Mouse (Mus musculus): ENCODE measurements at regions not wholly inside any gene's neighbourhood (a gene's known extent, or its start where the extent isn't known, plus 50 kb on each side); places are given as distances from the start of the nearest gene placed in this dataset.

DNA sequence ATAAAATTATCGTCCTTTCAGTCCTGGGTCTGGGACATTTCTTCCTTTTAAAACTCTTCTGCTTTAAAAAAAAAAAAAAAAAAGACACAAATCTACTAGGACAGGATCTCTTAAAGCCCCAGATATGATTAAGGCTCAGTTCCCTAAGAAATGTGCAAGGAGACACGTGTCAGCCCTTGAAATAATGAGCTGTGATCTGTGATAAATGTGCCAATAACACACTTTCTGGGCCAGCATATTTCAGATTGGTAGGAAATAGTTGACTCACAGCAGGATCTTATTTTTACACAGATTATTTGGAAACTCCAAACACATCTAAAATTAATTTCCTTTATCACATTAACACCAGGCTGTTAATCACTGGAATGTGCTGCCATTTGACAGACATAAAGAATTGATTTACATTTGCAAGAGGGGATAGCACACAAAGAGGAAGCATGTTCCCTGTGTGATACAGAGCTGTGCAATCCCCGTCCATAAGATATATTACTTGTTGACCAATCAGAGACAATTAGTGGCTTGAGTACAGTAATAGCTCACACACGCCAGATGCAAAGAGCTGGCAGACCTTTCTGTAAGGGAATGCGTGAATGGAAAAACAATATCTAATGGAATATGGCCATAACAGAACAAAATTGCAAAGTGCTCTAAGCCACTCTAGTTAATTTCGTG lies 263.7 kb downstream of the Pax3 start:
- DNase-seq (ENCODE audit: low read depth, low spot score) = no peak

DNA sequence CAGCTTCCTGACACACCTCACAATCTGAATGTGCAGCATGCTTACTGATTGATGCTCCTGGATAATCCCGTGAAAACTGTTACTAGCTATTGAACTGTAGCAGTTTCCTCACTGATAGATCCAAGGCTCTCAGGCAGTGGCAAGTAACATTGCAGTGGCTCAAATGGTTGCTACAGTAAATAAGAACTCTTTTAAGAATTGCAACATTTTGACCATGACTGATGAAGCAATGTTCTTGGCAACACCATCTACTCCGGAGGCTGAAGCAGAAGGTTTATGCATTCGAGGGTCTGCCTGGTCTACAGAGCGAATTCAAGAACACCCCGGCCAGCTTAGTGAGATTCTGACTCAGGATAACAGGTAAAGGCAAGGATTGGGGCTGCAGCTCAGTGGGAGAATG lies 264.7 kb downstream of the Pax3 start:
- DNase-seq (ENCODE audit: low read depth, low spot score) = no peak

DNA sequence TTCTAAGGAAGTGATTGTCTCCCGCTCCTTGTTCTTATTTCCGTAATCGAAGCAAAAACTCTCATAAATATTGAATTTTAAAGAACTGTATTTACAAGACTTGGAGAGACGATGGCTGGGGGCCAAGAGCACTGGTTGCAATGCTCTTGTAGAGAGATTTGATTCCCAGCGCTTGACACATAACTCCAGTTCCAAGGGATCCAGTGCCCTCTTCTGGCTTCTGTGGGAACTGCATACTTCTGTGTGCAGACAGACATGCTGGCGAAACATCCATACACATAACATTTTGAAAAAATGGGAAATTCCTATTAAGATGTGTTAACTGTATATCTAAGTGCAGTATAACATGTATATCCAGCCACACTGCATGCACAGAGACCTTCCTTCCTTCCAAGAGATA lies 266.3 kb downstream of the Pax3 start:
- DNase-seq (ENCODE audit: low read depth, low spot score) = no peak

DNA sequence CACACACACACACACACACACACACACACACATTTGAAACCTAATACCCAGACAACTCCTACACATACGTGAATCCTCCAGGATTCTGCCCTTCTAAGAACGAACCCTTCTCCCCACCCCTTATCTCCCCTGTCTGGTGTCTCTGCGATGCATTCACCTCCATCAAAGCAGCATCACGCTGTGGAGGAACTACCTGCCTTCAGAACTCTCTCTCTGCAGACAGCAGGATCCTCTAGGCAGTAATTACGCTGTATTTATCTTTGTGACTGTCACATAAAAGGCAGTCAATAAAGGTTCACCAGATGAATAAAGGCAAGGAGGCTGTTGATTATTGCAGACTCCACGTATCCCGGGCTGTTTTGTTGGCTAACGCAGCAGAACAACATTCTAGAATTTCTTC lies 267.4 kb downstream of the Pax3 start:
- DNase-seq (ENCODE audit: low read depth, low spot score) = no peak

DNA sequence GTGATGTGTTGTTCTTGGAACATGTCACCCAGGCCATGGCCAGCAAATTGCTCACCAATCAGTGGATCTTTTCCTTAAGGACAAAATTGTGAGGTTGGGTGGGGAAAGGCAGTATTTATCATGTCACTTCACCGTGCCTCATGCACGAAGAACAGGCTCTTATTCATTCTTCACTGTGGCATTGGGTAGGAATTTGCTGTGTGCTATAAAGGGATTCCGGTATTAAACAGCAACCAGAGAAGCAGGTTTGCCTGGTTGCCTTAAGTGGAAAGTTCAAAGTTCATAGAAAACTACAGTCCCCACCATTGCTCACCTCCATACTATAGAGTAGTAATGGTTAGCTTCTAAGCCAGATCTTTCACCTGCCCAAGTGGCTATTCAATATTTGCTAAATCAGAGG lies 270.8 kb downstream of the Pax3 start:
- DNase-seq (ENCODE audit: low read depth, low spot score) = no peak

DNA sequence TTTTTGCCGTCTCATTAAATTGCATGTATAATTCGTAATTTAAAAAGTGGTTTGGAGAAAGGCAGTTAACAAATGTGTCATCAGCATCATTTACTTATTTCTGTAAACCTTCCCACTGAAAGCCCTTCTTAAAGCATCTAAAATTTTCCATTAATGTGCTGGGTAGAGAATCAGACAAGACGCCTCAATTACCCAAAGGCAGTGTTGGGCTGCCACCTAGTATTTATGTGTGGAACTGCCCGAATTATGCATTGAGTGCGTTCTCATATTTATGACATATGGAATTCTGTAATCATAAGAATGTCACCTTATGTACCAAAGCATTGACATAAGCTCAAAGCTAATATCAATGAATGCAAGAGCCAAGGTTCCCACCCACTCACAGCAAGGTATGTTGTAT lies 300.7 kb downstream of the Pax3 start:
- no peak for DNase-seq (ENCODE audit: low read depth, low spot score)

DNA sequence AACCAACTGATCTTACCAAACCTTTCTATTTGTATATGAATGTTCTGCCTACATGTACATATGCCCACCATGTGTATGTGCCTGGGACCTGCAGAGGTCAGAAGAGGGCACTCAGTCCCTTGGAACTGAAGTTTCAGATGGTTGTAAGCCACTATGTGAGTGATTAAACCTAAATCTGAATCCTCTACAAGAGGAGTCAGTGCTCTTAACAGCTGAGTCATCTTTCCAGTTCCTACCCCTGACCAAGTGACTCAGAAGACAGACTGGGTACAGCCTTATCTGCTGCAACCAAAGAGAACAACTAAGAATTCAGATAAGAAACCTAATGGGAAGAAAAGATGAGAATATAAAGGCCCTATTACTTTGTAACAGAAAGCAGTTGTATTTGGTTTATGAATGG lies 317.9 kb downstream of the Pax3 start:
- DNase-seq (ENCODE audit: low read depth, low spot score) = no peak

DNA sequence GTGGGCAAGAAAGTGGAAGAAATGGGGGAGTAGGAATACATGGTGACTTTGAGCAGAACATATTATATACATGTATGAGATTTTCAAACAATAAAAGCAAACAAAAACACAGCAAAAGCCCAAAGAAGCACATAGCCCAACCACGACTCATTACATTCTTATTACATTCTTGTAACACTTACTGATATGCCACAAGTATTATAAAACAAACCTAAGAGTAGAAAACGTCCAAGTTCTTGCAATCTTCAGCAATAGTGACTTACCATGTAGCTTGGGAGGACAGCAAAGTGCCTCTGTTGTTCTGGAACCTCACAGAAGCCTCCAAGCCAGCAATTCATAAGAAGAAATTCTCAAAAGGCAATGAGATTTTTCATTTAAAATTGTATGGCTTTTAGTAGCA lies 326.8 kb downstream of the Pax3 start:
- DNase-seq (ENCODE audit: low read depth, low spot score) = no peak

DNA sequence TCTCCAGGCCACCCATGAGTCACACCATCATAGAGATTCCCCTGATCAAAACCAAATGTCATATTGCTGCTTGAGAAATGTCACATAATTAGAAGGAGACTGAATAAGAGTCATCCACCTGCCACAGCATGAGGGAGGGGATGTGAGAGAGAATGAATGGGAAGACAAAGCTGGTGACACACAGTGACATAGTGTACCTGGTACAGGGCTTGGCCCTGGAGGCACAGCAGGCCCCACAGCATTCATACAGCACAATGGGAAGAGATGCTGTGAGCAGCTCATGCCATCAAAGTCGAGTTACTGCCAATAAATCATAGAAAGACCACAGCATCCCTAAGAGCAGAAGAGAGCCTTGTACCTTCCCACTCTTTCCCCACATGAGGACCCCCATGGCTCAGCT lies 327.8 kb downstream of the Pax3 start:
- no peak for DNase-seq (ENCODE audit: low read depth, low spot score)

DNA sequence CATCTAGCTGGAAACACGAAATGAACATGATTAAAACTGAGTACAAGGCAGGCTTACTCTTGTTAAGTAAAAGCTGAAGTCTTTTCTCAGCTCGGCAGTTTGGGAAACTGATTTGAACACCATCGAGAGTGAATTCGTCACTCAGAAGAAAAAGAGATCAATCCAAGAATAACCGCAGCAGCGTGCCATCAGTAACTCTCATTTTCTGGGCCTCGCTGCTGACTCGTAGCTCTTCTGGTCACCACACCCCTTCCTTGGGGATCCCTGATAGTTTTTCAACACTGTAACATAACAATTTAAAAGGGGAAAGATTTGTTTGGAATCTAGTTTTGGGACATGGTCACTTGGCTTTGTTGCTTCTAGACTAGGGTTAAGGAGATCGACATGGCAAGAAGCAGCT lies 337.0 kb downstream of the Pax3 start:
- no peak for DNase-seq (ENCODE audit: low read depth, low spot score)

DNA sequence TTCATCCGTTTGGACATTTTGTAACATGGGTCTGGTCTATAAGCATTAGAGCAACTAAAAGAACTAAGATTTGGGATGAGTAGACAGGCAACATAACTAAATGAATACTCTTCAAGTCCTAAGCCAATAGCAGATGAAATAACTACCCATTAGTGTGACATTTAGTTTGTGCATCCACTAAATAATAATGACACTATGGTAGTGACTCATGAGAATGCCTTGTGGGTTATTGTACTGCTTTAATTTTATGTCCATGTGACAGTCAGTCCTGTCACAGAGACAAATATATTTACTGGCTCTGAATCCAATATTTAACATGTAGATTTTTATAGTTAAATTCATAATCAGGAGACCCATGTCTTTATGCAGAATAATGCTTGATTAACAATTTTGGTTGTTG lies 339.5 kb upstream of the Epha4 start:
- DNase-seq (ENCODE audit: low read depth, low spot score) = no peak

DNA sequence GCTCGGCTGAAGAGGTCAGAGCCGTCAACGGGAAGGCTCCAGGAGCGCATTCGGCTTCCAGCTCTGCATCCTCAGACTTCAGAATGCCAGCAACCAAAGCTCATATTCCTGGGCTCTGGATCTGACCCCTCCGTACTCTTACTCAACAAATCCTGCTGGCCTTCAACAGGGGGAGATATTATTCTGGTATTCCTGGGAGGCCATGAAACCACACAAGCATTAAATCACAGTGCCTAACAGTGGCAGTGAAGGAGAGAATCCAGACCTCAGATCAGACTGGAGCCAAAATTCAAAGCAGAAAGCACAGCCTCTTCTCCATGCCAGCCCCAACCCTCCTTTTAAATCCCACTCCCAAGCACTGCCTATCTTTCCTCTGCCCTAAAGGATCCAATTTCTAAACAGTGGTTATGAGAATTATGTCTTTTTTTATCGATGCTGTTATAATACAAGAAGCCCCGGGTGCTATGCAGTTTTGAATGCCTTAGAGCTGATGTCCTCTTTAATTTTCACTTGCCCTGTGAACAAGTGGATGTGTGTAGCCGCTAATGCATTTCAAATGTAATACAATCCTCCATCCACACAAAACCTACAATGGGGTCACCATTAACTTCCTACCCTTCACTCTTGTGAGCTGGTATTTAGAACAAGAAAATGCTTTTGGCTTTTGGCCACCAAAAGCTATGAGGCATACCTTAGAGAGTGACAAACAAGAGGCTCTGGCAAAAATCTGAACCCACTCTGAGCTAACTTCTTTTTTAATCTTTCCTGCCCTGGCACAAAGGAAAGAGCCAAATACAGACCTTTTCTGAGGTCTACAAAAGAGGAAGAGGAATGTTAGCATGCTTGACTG lies 333.1 kb upstream of the Epha4 start:
- no peak for DNase-seq (ENCODE audit: low read depth, low spot score)

DNA sequence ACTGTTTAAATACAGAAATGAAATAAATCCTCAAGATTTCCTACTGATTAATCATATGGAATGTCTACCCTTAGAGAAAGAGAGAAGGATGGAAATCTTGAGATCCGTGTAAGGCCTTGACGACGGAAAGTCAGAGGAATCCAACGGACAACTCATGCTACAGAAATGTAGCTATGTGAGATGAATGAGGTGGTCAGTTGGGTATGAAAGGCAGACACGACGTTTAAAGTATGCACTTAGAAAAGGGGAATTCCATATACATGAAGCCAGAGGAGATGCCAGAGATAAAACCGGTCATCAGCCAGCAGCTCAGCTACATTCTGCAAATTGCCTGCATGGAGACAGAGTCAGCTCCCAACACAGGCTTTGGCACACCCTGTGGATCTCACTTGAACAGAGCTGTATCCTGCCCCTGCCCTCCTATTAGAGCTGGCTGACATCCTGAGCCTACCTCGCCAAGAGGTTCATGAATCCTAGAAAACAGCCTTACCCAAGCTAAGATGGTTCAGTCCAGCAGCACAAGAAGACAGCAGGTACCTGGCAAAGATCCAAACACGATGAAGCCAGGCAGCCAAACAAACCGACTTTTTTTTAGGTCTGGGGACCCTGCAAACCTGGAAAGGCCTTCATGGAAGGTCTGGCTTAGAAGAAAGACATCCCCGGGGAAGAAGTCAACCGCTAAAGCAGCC lies 331.3 kb upstream of the Epha4 start:
- no peak for DNase-seq (ENCODE audit: low read depth, low spot score)

DNA sequence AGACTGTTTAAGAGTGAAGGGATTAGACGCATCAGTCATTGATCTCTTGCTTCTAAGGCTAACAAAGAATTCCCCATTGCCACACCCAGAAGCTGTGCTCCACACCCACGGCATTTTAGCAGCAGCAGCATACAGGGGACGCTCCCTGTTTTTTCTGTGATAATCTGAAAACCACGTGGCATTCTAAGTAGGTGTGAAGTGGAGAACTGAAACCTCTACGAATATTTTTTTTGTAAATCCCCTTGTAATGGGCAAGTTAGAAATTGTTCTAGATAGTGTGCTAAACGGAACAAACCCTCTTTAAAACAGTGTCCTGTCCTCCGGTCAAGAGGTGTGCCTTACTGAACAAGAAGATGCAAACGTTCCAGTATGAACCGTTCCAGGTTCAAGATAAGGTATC lies 325.8 kb upstream of the Epha4 start:
- DNase-seq (ENCODE audit: low read depth, low spot score) = no peak

DNA sequence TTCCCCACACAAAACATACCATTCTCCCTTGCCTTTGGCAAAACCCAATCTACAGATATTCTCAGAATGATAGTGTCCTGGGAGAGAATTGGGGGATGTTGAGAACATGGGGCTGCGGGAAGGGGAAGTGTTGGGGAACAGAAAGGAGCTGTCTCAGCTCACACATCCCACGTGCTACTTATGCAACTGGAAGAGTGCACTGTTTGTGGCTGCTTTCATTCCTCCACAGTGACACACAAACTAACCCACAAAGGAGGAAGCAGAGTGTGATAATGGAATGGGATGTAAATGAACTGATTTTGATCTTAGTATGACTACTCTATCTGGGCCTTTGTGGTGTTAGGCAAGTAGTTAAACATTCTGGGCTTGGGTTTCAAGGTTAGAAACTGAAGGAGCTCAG lies 317.3 kb upstream of the Epha4 start:
- DNase-seq (ENCODE audit: low read depth, low spot score) = no peak

DNA sequence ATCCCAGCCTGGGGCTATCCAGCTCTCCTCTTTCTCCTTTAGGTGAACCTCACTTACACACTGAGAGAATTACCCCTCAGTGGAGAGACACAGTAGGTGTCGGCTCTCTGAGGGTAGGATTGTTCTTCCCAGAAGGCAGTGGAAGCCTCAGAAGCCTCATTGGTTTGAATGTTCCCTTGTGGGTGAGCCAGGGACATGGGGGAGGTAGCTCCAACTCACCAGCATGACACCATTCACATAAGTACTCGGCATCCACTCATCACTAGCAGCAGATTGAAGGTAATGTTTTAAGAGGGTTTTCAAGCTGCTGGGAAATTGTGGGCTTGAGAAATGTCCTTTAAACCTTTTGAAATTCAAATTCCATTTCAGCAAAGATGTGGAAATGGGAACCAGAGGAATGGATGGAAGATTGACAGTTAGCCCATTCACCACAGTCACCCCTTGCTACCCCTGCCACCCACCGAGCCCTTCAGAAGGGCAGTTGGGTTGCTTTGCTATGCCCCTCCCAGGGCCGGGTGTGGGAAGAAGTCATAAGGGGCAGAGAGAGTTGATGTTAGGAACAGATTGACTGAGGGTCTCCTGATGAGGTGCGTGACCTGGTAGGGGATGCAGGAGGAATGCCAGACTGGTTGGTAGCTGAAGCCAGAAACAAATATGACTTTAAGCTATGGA lies 310.0 kb upstream of the Epha4 start:
- no peak for DNase-seq (ENCODE audit: low read depth, low spot score)

DNA sequence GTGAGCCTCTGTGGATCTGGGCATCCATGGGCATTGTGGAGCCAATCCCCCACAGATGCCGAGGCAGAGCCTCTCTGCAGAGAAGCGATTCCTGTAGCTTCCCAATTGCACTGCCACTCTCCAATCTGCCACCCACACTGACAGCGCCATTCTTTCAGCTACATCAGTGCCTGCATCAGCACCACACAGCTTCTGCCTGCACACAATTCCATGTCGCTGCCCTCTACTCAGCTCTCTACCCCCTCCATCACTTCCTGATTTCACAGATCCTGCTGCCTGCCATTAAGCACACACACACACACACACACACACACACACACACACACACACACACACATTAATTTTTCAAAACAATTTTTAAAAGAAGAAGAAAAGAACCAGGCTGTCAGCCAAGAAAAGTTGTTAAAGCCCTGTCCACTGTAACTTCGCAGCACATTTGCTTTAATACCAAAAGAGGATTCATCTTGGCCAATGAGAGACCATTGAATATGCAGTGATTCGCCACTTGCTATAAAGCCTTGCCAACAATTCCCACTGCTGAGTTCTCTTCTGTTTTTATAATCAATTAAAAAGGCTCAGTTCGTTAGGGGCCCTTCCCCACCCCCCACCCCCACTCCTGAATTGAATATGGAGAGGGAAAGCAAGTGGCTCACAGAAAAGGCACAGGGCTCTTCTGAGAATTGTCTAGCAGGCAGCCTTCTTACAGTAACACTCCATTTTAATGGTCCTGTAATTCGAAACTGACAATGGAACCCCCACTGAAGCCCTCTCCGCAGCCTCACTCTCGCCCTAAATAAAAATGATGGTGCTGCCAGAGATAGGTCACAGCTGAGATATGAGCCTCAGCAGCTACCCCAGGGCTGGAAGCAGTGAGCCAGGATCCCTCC lies 309.2 kb upstream of the Epha4 start:
- no peak for DNase-seq (ENCODE audit: low read depth, low spot score)

DNA sequence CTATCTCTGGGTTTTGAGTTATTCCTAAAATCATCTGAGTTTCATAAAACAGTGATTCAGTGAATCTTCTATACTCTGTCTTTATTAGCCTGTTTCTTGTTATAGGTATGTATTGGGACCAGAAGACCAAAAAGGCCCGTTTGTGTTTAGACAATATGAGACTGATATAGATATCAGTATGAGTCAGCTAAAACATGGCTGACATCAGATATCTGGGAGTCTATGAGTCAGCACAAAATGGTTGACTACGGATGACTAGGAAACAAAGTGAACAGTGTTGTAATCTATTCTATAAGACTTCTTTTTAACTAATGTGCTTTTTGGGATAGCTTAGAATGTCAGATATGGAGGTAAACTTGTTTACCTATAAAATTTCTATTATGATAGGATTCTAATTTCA lies 305.2 kb upstream of the Epha4 start:
- DNase-seq (ENCODE audit: low read depth, low spot score) = no peak

DNA sequence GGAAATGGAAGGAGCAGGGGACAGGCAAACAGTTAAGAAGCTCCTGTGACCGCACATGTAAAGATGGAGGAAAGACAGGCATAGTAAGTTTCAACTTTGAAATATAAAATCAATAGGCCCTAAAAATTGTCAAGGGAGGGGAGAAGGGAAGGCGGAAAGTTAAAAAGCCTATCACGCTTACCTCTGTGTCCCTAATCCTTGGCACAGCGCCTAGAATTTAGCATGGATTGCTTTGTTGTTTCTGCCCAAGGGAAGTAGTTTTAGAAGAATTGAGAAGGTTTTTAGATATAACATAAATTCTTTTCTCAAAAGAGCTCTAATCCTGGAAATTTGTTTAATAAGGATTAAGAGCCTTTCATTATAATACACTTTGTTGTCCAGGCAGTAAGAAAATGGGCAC lies 300.6 kb upstream of the Epha4 start:
- DNase-seq (ENCODE audit: low read depth, low spot score) = no peak

DNA sequence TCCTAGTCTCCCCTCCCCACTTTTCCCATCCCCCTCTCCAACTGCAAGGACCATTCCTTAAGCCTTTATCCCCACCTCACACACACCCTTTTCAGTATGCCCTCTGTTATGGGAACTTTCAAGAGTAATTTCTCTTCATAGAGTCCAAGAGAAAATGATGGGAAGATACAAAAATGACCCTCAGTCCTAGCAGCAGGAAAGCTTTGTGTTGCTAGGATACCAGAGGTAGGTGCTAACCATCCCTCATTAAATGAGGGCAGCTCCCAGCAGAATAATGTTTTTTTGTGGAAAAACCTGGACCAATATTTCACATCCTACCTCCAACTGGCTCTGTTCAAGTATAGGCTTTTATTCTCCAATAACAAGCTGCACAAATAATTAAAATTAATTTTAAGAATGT lies 296.7 kb upstream of the Epha4 start:
- no peak for DNase-seq (ENCODE audit: low read depth, low spot score)

DNA sequence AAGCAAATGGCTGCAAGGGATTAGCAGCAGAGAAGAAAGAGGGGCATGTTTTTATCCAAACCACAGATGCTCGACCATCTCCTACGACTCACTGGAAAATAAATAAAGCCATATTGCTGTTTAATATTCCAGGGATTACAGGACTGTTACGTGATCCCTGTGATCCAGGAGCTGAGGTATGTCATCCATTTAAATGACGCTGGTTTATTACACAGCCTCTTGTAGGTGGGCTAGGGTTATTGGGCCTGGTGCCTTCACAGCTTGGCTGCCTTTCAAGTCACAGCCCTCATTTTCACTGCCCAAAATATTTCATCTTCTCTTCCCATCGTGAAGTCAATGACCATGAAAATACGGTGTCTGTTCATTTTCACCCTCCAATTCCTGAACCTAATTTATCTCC lies 276.1 kb upstream of the Epha4 start:
- no peak for DNase-seq (ENCODE audit: low read depth, low spot score)

Data from skeletal muscle tissue, adult 2 months (tissue).